Comparison of ENCODE assay signal across 24 mouse cellular contexts in the genomic region with DNA sequence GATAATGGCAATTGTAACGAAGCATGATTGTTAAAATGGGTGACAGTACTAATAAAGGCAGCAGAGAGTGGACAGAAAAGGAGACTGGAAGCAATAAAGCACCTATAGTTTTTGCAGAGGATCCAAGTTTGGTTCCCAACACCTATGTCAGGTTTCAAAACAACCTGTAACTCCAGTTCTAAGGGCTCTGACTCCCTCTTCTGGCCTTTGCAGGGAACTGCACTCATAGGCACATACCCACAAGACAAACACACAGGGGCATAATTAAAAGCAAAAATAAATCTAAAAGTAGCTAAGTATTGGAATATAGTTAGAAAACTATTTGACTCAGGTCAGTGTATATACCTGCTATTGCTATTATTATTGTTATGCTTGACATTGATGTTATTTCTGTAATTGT. TPM values are rescaled to one million over a fixed set of nuclear protein-coding genes. Genes with fewer than 3 reads are reported as not detected.
DNase-seq lines count a peak whose midpoint lies in the region; TF ChIP-seq lines count a peak whose summit lies in the region.
"Had no signal": no experiment of that assay in that cellular context is flagged by ENCODE, and none has a peak within 500 bp of the region (broad histone marks: within the 10 kb centered on the region; RNA-seq: fewer than 3 reads in every experiment).

No protein-coding gene starts in this region.

- intact Hi-C loops in gastrocnemius, adult 2 months (cut with DNase I): no loop called here
- intact Hi-C loops in gastrocnemius, postnatal 14 days (cut with DNase I; ENCODE audit: low total_unique reads): no loop called here

- H3K4me1 ChIP-seq in liver, adult 2 months (ENCODE audit: control insufficient read depth, insufficient read depth, low read length): peaks cover 3% of the 10 kb centered on the region; the same call in 1 of the 2 replicates
- H3K4me1 ChIP-seq in E14TG2a.4 (replicated peaks; ENCODE audit: low read depth, low read length): no peaks in the 10 kb centered on the region
- H3K4me1 ChIP-seq in cerebellum, adult 2 months (ENCODE audit: control insufficient read depth, insufficient read depth, low read length): peaks cover 16% of the 10 kb centered on the region
- H3K4me1 ChIP-seq: embryonic facial prominence, embryonic 13.5 days; limb, embryonic 15.5 days had no signal

- TF ChIP-seq POLR2A in liver, adult 2 months (IDR thresholded peaks at IDR 0.05; ENCODE audit: extremely low read depth, insufficient read depth, low read length): no peak
- no peak for TF ChIP-seq POLR2A in brain, embryonic 14.5 days (IDR thresholded peaks at IDR 0.05; ENCODE audit: borderline replicate concordance, extremely low read depth, insufficient read depth, insufficient read length, poor library complexity, severe bottlenecking)
- TF ChIP-seq POLR2A in cerebellum, adult 2 months (IDR thresholded peaks at IDR 0.05; ENCODE audit: borderline replicate concordance, insufficient read depth, low read length): no peak

- no peaks in the 10 kb centered on the region for H3K27me3 ChIP-seq in liver, adult 2 months (ENCODE audit: control insufficient read depth, insufficient read depth, low read length)
- H3K27me3 ChIP-seq in E14TG2a.4 (ENCODE audit: insufficient read depth, low read length): no peaks in the 10 kb centered on the region
- no peaks in the 10 kb centered on the region for H3K27me3 ChIP-seq in cerebellum, adult 2 months (ENCODE audit: control insufficient read depth, insufficient read depth, low read length)
- H3K27me3 ChIP-seq: embryonic facial prominence, embryonic 13.5 days; hindbrain, embryonic 13.5 days; limb, embryonic 15.5 days; neural tube, embryonic 12.5 days had no signal

- H3K9ac ChIP-seq in liver, adult 2 months (ENCODE audit: low read depth, low read length): no peak overlapping the region
- H3K9ac ChIP-seq: embryonic facial prominence, embryonic 13.5 days; hindbrain, embryonic 13.5 days; limb, embryonic 15.5 days; neural tube, embryonic 12.5 days had no signal

- WGBS in liver, adult 2 months: 98% methylated on average over 1 of the region's 1 CpGs
- 98% methylated on average over 1 of the region's 1 CpGs for WGBS in cerebellum, adult 2 months

- no peaks in the 10 kb centered on the region for H3K36me3 ChIP-seq in liver, adult 2 months (ENCODE audit: control insufficient read depth, insufficient read depth, low read length)
- H3K36me3 ChIP-seq in E14TG2a.4 (ENCODE audit: insufficient read depth, low read length): no peaks in the 10 kb centered on the region
- H3K36me3 ChIP-seq: embryonic facial prominence, embryonic 13.5 days; G1E; limb, embryonic 15.5 days; neural tube, embryonic 12.5 days had no signal

- no peak overlapping the region for H3K27ac ChIP-seq in gastrocnemius, adult 2 months
- no peak overlapping the region for H3K27ac ChIP-seq in liver, adult 2 months (replicated peaks; ENCODE audit: insufficient read depth, low read depth, low read length)
- H3K27ac ChIP-seq in cerebellum, adult 2 months (ENCODE audit: insufficient read depth, low read length): no peak overlapping the region
- H3K27ac ChIP-seq: embryonic facial prominence, embryonic 13.5 days; hindbrain, embryonic 13.5 days; limb, embryonic 15.5 days; neural tube, embryonic 12.5 days had no signal

- H3K9me3 ChIP-seq in E14TG2a.4 (ENCODE audit: low read length): no peaks in the 10 kb centered on the region
- H3K9me3 ChIP-seq: embryonic facial prominence, embryonic 13.5 days; G1E; hindbrain, embryonic 13.5 days; limb, embryonic 15.5 days; neural tube, embryonic 12.5 days had no signal

- peak; percentile 35; the same call in 1 of the 2 replicates for TF ChIP-seq CTCF in gastrocnemius, adult 2 months (IDR thresholded peaks at IDR 0.05)
- TF ChIP-seq CTCF in liver, adult 2 months (IDR thresholded peaks at IDR 0.05; ENCODE audit: low read depth, low read length): peak; percentile 32; the same call in 1 of the 2 replicates
- peak; percentile 83 for TF ChIP-seq CTCF in E14TG2a.4 (conservative IDR thresholded peaks at IDR 0.05; ENCODE audit: low read length)
- peak; percentile 20; the same call in 1 of the 2 replicates for TF ChIP-seq CTCF in brain, embryonic 14.5 days (IDR thresholded peaks at IDR 0.05; ENCODE audit: borderline replicate concordance, extremely low read depth, insufficient read depth, insufficient read length)
- TF ChIP-seq CTCF in cerebellum, adult 2 months (IDR thresholded peaks at IDR 0.05; ENCODE audit: borderline replicate concordance, insufficient read depth, low read depth, low read length): no peak

- DNase-seq in gastrocnemius, adult 2 months: no peak
- DNase-seq in gastrocnemius, postnatal 14 days: no peak
- DNase-seq in liver, adult 2 months (ENCODE audit: extremely low read depth, low read depth, low spot score): peak; percentile 23
- DNase-seq in liver: no peak
- no peak for DNase-seq in brain, embryonic 14.5 days (ENCODE audit: low read depth)
- DNase-seq in cerebellum, adult 2 months: no peak
- no peak for DNase-seq in kidney, postnatal 25 days
- DNase-seq: adrenal gland, postnatal 14 days; cerebellum, adult 8-10 months; heart, adult 18-20 months; heart, postnatal 10 days; kidney, adult 11 months; kidney, postnatal 14 days; layer of hippocampus, adult 9-11 months; lung, postnatal 14 days; right cerebral cortex, postnatal 25 days; thymus, postnatal 25 days had no signal

- H3K4me3 ChIP-seq in gastrocnemius, adult 2 months: no peak overlapping the region
- no peak overlapping the region for H3K4me3 ChIP-seq in liver, adult 2 months (ENCODE audit: insufficient read depth, low read depth, low read length)
- no peak overlapping the region for H3K4me3 ChIP-seq in E14TG2a.4 (replicated peaks; ENCODE audit: low read length)
- H3K4me3 ChIP-seq in cerebellum, adult 2 months (replicated peaks; ENCODE audit: insufficient read depth, low read depth, low read length): no peak overlapping the region
- H3K4me3 ChIP-seq: embryonic facial prominence, embryonic 13.5 days; hindbrain, embryonic 13.5 days; limb, embryonic 15.5 days; neural tube, embryonic 12.5 days had no signal

- H3K79me2 ChIP-seq in liver, adult 2 months (ENCODE audit: control insufficient read depth, insufficient read depth, low read length): no peaks in the 10 kb centered on the region

RNA-seq across cellular contexts. Expression of a gene that starts 25.8 kb away (rescaled TPM):
- 1 to 10 TPM in 1 of 2 experiments, under 1 TPM in 1; 0.79 to 1.9 TPM for total RNA-seq in gastrocnemius, adult 2 months (2021)
- total RNA-seq in gastrocnemius, postnatal 14 days (2021): 1 to 10 TPM; 1.4 TPM
- 1.3 and 1.8 TPM in 2 replicates for total RNA-seq in liver, adult 2 months (2014; rRNA removed)
- 0.45 and 0.71 TPM in 2 replicates for polyA plus RNA-seq in liver, adult 2 months (2012; rRNA removed)
- 29.2 and 52.3 TPM in 2 replicates for polyA plus RNA-seq in brain, embryonic 14.5 days (2012; rRNA removed)
- 8.7 and 9.2 TPM in 2 replicates for polyA plus RNA-seq in cerebellum, adult 2 months (2012; rRNA removed)
- total RNA-seq: G1E; megakaryocyte-erythroid progenitor cell, adult 5-6 weeks had no signal
- polyA plus RNA-seq: G1E had no signal
